17 mouse cellular contexts compared by ENCODE assay signal in the genomic region with DNA sequence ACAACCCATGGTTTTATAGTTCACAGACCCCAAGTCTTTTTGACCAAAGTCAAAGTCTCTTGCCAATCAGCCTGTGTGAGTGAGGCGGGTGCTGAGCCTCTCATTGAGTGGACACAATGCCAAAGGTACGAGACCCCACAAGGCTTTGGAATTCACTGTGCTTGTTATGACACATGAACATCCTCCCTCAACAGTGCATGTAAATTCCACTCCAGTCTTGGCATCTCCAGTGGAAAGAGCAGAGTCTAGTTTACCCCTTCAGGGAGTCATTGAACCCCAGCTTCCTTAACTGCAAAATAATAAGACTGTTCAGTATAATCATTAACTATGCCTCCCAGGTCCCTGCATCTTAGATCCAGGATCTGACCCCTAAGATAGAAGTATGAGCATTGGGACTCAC. TPM values are rescaled to one million over a fixed set of nuclear protein-coding genes. Genes with fewer than 3 reads are reported as not detected.
DNase-seq lines count a peak whose midpoint lies in the region; ATAC-seq and TF ChIP-seq lines count a peak whose summit lies in the region.
"Had no signal": no experiment of that assay in that cellular context is flagged by ENCODE, and none has a peak within 500 bp of the region (broad histone marks: within the 10 kb centered on the region; RNA-seq: fewer than 3 reads in every experiment).

No protein-coding gene starts in this region.

- H3K9me3 ChIP-seq in intestine, embryonic 15.5 days = no peaks in the 10 kb centered on the region
- no peaks in the 10 kb centered on the region for H3K9me3 ChIP-seq in intestine, postnatal 0 days (ENCODE audit: control insufficient read depth)
- no peaks in the 10 kb centered on the region for H3K9me3 ChIP-seq in kidney, embryonic 15.5 days (replicated peaks)
- H3K9me3 ChIP-seq: embryonic facial prominence, embryonic 12.5 days; forebrain, embryonic 15.5 days; heart, embryonic 10.5 days had no signal

- TF ChIP-seq CTCF in intestine, postnatal 0 days (IDR thresholded peaks at IDR 0.05; ENCODE audit: low read depth) = no peak

- no peak overlapping the region for H3K4me3 ChIP-seq in intestine, embryonic 15.5 days (replicated peaks)
- no peak overlapping the region for H3K4me3 ChIP-seq in intestine, postnatal 0 days (ENCODE audit: low read depth, low read length)
- H3K4me3 ChIP-seq in kidney, embryonic 15.5 days (replicated peaks) = no peak overlapping the region
- H3K4me3 ChIP-seq: embryonic facial prominence, embryonic 12.5 days; forebrain, embryonic 15.5 days; heart, embryonic 10.5 days had no signal

- DNase-seq in kidney, adult 8-10 months = peak; percentile 69 to 84
- peak; percentile 53 for DNase-seq in kidney, postnatal 14 days
- DNase-seq in layer of hippocampus, adult 9-11 months = no peak
- DNase-seq in lung, postnatal 10 days = no peak
- DNase-seq: adrenal gland, postnatal 10 days; cerebellum, adult 11-12 months; cerebellum, adult 9-10 months; cerebellum, postnatal 25 days; gastrocnemius, postnatal 36 days; heart, adult 18-20 months; heart, postnatal 10 days had no signal

- H3K4me2 ChIP-seq in intestine, embryonic 15.5 days (replicated peaks) = no peak overlapping the region
- H3K4me2 ChIP-seq in intestine, postnatal 0 days (replicated peaks; ENCODE audit: low read depth) = no peak overlapping the region
- no peak overlapping the region for H3K4me2 ChIP-seq in kidney, embryonic 15.5 days
- H3K4me2 ChIP-seq: embryonic facial prominence, embryonic 12.5 days; forebrain, embryonic 15.5 days had no signal

- H3K27me3 ChIP-seq in intestine, embryonic 15.5 days (replicated peaks) = no peaks in the 10 kb centered on the region
- H3K27me3 ChIP-seq in intestine, postnatal 0 days (replicated peaks; ENCODE audit: control insufficient read depth, insufficient read depth, low read length) = no peaks in the 10 kb centered on the region
- no peaks in the 10 kb centered on the region for H3K27me3 ChIP-seq in kidney, embryonic 15.5 days
- H3K27me3 ChIP-seq: embryonic facial prominence, embryonic 12.5 days had no signal

- ATAC-seq in intestine, embryonic 15.5 days = peak; percentile 68
- ATAC-seq in intestine, postnatal 0 days = no peak
- no peak; the same call in 1 of the 2 replicates for ATAC-seq in kidney, embryonic 15.5 days (replicated peaks; ENCODE audit: low FRiP score)
- ATAC-seq: forebrain, embryonic 15.5 days had no signal

- H3K4me1 ChIP-seq in intestine, embryonic 15.5 days (replicated peaks) = 0 out of 2 replicates have a peak, but pooled peaks cover 6% of the 10 kb centered on the region
- peaks cover 15% of the 10 kb centered on the region for H3K4me1 ChIP-seq in intestine, postnatal 0 days (replicated peaks; ENCODE audit: control insufficient read depth, insufficient read depth, low read length)
- peaks cover 8% of the 10 kb centered on the region for H3K4me1 ChIP-seq in kidney, embryonic 15.5 days

- H3K9ac ChIP-seq in intestine, embryonic 15.5 days = no peak overlapping the region
- H3K9ac ChIP-seq in intestine, postnatal 0 days (ENCODE audit: low read depth, low read length) = no peak overlapping the region
- no peak overlapping the region for H3K9ac ChIP-seq in kidney, embryonic 15.5 days
- H3K9ac ChIP-seq: embryonic facial prominence, embryonic 12.5 days; forebrain, embryonic 15.5 days had no signal

- H3K36me3 ChIP-seq in intestine, embryonic 15.5 days = no peaks in the 10 kb centered on the region
- H3K36me3 ChIP-seq in intestine, postnatal 0 days (ENCODE audit: control insufficient read depth, insufficient read depth) = no peaks in the 10 kb centered on the region
- no peaks in the 10 kb centered on the region for H3K36me3 ChIP-seq in kidney, embryonic 15.5 days
- H3K36me3 ChIP-seq: embryonic facial prominence, embryonic 12.5 days; forebrain, embryonic 15.5 days; heart, embryonic 10.5 days had no signal

- H3K27ac ChIP-seq in intestine, embryonic 15.5 days = no peak overlapping the region
- no peak overlapping the region for H3K27ac ChIP-seq in intestine, postnatal 0 days (ENCODE audit: low read depth, low read length)
- H3K27ac ChIP-seq in kidney, embryonic 15.5 days = no peak overlapping the region
- H3K27ac ChIP-seq: embryonic facial prominence, embryonic 12.5 days; forebrain, embryonic 15.5 days; heart, embryonic 10.5 days had no signal

- WGBS in intestine, embryonic 15.5 days = 90% methylated on average over 2 of the region's 2 CpGs
- 86% methylated on average over 2 of the region's 2 CpGs for WGBS in intestine, postnatal 0 days
- WGBS in kidney, embryonic 15.5 days = 89% methylated on average over 2 of the region's 2 CpGs

RNA-seq across cellular contexts. Expression of a gene that starts 41.3 kb away (rescaled TPM):
- 53.6 and 60.8 TPM in 2 replicates for polyA plus RNA-seq in intestine, embryonic 15.5 days (2015; fragmentation: Nextera tagmentation; extraction: Ambion mirVana)
- polyA plus RNA-seq in intestine, postnatal 0 days (2015; fragmentation: Nextera tagmentation; extraction: Ambion mirVana) = 23.5 and 26.3 TPM in 2 replicates
- polyA plus RNA-seq in kidney, embryonic 15.5 days (2015; fragmentation: Nextera tagmentation; extraction: Ambion mirVana) = 58.6 and 62.0 TPM in 2 replicates

Comparison
In these comparisons a context has a peak if more than half of its experiments do, and no peak if none do; other contexts are left out.
1. DNase-seq: peak in kidney, adult 8-10 months (2 of 2) and kidney, postnatal 14 days (single experiment); none in layer of hippocampus, adult 9-11 months (single experiment) and lung, postnatal 10 days (single experiment).